Mouse (Mus musculus): ENCODE data around the gene Spint1.

Spint1 gene

GRCm38 (mm10) chr2:119237210-119237870, at the start of gene Spint1:
Gene Spint1, plus strand, starts transcription at chr2:119237362.
- DNase-seq, result peak; percentile 55

GRCm38 (mm10) chr2:119189029-119189710, 48.0 kb upstream of the Spint1 start:
- peak; percentile 91 for DNase-seq

GRCm38 (mm10) chr2:119190969-119191368, 46.2 kb upstream of the Spint1 start:
- no peak for DNase-seq

GRCm38 (mm10) chr2:119194140-119194539, 43.0 kb upstream of the Spint1 start:
- DNase-seq, result no peak

- no peak for DNase-seq
Observed at GRCm38 (mm10) chr2:119196316-119197108, 40.6 kb upstream of the Spint1 start.

GRCm38 (mm10) chr2:119197493-119197892, 39.7 kb upstream of the Spint1 start:
- no peak for DNase-seq

GRCm38 (mm10) chr2:119198049-119198448, 39.1 kb upstream of the Spint1 start:
- DNase-seq, result no peak

- no peak for DNase-seq
Observed at GRCm38 (mm10) chr2:119198934-119199333, 38.2 kb upstream of the Spint1 start.

GRCm38 (mm10) chr2:119202914-119203453, 34.2 kb upstream of the Spint1 start:
- peak; percentile 67 for DNase-seq

GRCm38 (mm10) chr2:119203871-119204460, 33.2 kb upstream of the Spint1 start:
- no peak for DNase-seq

- no peak for DNase-seq
Observed at GRCm38 (mm10) chr2:119207961-119208343, 29.2 kb upstream of the Spint1 start.

- DNase-seq, result peak; percentile 94
Observed at GRCm38 (mm10) chr2:119208344-119209175, 28.6 kb upstream of the Spint1 start, which contains the start of the genes Zfyve19 and Dnajc17. Gene Zfyve19, plus strand, starts transcription at chr2:119208617. Gene Dnajc17, minus strand, starts transcription at chr2:119208795.

GRCm38 (mm10) chr2:119209176-119209507, 28.0 kb upstream of the Spint1 start:
- no peak for DNase-seq

GRCm38 (mm10) chr2:119229775-119230704, 7.1 kb upstream of the Spint1 start, which contains the start of gene Ppp1r14d:
Gene Ppp1r14d, minus strand, starts transcription at chr2:119229906.
- no peak for DNase-seq

- DNase-seq, result no peak
Observed at GRCm38 (mm10) chr2:119236682-119237209, 416 bp upstream of the Spint1 start.

GRCm38 (mm10) chr2:119237871-119238220, 684 bp downstream of the Spint1 start:
- no peak for DNase-seq

GRCm38 (mm10) chr2:119238671-119239070, 1.5 kb downstream of the Spint1 start:
- DNase-seq, result no peak

GRCm38 (mm10) chr2:119240075-119240818, 3.1 kb downstream of the Spint1 start:
- no peak for DNase-seq

GRCm38 (mm10) chr2:119240819-119241186, 3.6 kb downstream of the Spint1 start:
- no peak for DNase-seq

GRCm38 (mm10) chr2:119242548-119242947, 5.4 kb downstream of the Spint1 start:
- no peak for DNase-seq
